Mouse (Mus musculus) hindbrain, postnatal 0 days (tissue): Measurements from ENCODE around the gene Stx17. TPM values are rescaled to one million over a fixed set of nuclear protein-coding genes. Genes with fewer than 3 reads are reported as not detected.
A peak's percentile ranks its signal among the peaks of the same experiment; 100 is the strongest.

Experiments
- ATAC-seq: fragments of 200-750 bp; cut with Nextera tagmentation; 2 replicates; pipeline ENCODE4 v1.8.0; 2017; ENCODE audit warnings: mild to moderate bottlenecking, moderate TSS enrichment, moderate library complexity
- DNase-seq: peaks from one replicate; pipeline ENCODE4 v3.0.0-alpha.2; 2015; ENCODE audit warnings: low spot score
- H3K27ac ChIP-seq: fragments of 300-500 bp; sonication (generic); 2 replicates; pipeline ENCODE4 v1.5.1; 2014; ENCODE audit warnings: mild to moderate bottlenecking
- H3K27me3 ChIP-seq: fragments of 300-500 bp; sonication (generic); 2 replicates; pipeline ENCODE4 v1.6.1; 2014; ENCODE audit warnings: low read length, mixed read lengths; ENCODE audit not compliant: insufficient read depth
- H3K36me3 ChIP-seq: fragments of 300-500 bp; sonication (generic); 2 replicates; pipeline ENCODE4 v1.6.1; 2014; ENCODE audit warnings: low read length, mixed read lengths; ENCODE audit not compliant: insufficient read depth
- H3K4me1 ChIP-seq: fragments of 300-500 bp; sonication (generic); 2 replicates; pipeline ENCODE4 v1.6.1; 2014; ENCODE audit warnings: antibody characterized with exemption, low read length, mixed read lengths; ENCODE audit not compliant: insufficient read depth
- H3K4me2 ChIP-seq: fragments of 300-500 bp; sonication (generic); 2 replicates; pipeline ENCODE4 v1.6.1; 2014; ENCODE audit warnings: low read depth, mild to moderate bottlenecking, low read length, moderate library complexity, mixed read lengths
- H3K4me3 ChIP-seq: fragments of 300-500 bp; sonication (generic); 2 replicates; pipeline ENCODE4 v1.5.1; 2014; ENCODE audit warnings: low read length
- H3K9ac ChIP-seq: fragments of 300-500 bp; sonication (generic); replicated peaks from 2 replicates; pipeline ENCODE4 v1.6.1; 2014; ENCODE audit warnings: mild to moderate bottlenecking, low read length, moderate library complexity, mixed read lengths
- H3K9me3 ChIP-seq: fragments of 300-500 bp; sonication (generic); 2 replicates; pipeline ENCODE4 v1.6.1; 2016; ENCODE audit warnings: low read length, mixed read lengths
- CTCF ChIP-seq: IDR thresholded peaks from 2 replicates; pipeline ENCODE4 v1.5.1; 2016; ENCODE audit warnings: antibody characterized with exemption, control low read depth, low read depth
- WGBS: fragments of 180-500 bp; shearing (Covaris S2); extraction: QIAGEN DNeasy Blood & Tissue Kit; methylation state at CpG from one replicate; pipeline ENCODE4 v1.1.7; 2014; 5-methylcytosine and 5-hydroxymethylcytosine counted together
- polyA plus RNA-seq: library from polyadenylated mRNA; unstranded; fragments of >200 nt; fragmentation: Nextera tagmentation; extraction: Ambion mirVana; gene quantifications from 2 replicates; pipeline ENCODE4 v1.2.1, GENCODE M21; 2015
- total RNA-seq: library from RNA; depleted of rRNA; stranded (reverse); fragments of >200 nt; gene quantifications from 2 replicates; pipeline ENCODE4 v1.2.3, GENCODE M21; 2014

The Stx17 gene
- total and polyA plus RNA-seq, 2 experiments from 2014 or later: 15.6 to 25.4 TPM

DNA sequence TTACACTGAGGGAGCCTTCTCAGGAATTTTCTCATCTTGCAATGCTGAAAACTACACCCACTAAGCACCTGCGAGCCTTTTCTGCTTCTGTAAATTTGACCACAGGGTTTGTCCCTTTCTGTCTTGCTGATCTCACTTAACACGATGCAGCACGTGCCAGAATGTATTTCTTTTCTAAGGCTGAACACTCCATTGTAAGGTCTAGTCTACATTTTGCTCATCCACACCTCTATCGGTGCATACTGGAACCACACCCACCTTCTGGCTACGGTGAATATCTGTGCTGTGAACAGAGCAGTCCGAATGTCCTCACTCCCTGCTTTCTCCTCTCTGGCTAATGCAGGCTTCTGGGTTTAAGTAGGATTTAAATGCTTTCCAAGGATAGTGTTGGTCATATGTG lies 37.2 kb upstream of the Stx17 start:
- no peaks in the 10 kb centered on the region for H3K27me3 ChIP-seq
- H3K9me3 ChIP-seq: no peaks in the 10 kb centered on the region
- no peak for DNase-seq
- no peak; the same call in 1 of the 2 replicates for TF ChIP-seq CTCF
- no peak overlapping the region for H3K4me2 ChIP-seq
- H3K27ac ChIP-seq: no peak overlapping the region
- H3K4me3 ChIP-seq: no peak overlapping the region
- H3K9ac ChIP-seq: no peak overlapping the region
- 82% methylated on average over 6 of the region's 6 CpGs for WGBS
- H3K36me3 ChIP-seq: no peaks in the 10 kb centered on the region
- H3K4me1 ChIP-seq: no peaks in the 10 kb centered on the region
- no peak for ATAC-seq

DNA sequence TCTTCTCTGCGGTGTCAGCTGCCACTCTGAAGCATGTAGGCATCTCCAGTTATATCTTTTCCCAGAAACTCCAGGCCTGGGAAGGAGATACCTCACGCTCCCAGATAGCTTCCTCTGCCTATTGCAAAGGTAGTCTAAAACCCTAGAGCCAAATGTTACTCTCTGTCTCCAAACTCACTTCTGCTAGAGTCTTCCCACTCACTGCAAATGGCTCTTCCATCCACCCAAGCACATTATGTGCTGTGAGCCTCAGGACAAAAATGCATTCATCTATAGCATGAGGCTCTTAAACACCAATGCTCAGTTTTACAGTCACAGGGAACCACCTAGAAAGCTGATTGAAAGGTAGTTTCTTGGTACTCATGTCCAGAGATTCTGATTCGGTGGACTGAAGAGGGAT lies 31.5 kb upstream of the Stx17 start:
- Histone ChIP-seq H3K9me3 (no peaks in the 10 kb centered on the region), H3K27me3 (no peaks in the 10 kb centered on the region), H3K36me3 (no peaks in the 10 kb centered on the region), H3K4me3 (no peak overlapping the region), H3K4me1 (no peaks in the 10 kb centered on the region), H3K9ac (no peak overlapping the region), H3K27ac (no peak overlapping the region), H3K4me2 (no peak overlapping the region)
- ATAC-seq: no peak
- WGBS: 73% methylated on average over 3 of the region's 3 CpGs
- DNase-seq: no peak
- TF ChIP-seq CTCF: no peak

DNA sequence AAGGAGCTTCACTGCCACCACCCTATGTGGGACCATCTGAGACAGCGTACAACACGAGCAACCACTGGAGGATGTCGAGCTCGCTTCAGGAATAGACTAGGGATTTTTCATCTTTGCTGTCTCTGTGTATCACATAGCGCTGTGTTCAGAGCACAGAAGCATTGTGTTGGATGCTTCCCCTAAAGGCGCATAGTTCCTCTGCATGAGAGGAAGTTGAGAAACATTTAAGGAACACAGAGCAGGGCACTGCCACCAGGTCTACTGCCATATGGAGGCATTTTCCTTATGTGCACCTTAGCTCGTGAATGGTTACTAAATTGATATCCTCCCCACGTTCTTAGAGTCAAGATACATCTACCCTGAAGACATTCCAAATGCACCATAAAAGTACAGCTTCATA lies 24.5 kb upstream of the Stx17 start:
- no peak for ATAC-seq
- Histone ChIP-seq H3K9ac (no peak overlapping the region), H3K4me3 (no peak overlapping the region), H3K27me3 (no peaks in the 10 kb centered on the region), H3K9me3 (no peaks in the 10 kb centered on the region), H3K36me3 (no peaks in the 10 kb centered on the region), H3K27ac (no peak overlapping the region), H3K4me2 (no peak overlapping the region), H3K4me1 (no peaks in the 10 kb centered on the region)
- TF ChIP-seq CTCF: no peak
- DNase-seq: no peak
- WGBS: 86% methylated on average over 8 of the region's 8 CpGs

DNA sequence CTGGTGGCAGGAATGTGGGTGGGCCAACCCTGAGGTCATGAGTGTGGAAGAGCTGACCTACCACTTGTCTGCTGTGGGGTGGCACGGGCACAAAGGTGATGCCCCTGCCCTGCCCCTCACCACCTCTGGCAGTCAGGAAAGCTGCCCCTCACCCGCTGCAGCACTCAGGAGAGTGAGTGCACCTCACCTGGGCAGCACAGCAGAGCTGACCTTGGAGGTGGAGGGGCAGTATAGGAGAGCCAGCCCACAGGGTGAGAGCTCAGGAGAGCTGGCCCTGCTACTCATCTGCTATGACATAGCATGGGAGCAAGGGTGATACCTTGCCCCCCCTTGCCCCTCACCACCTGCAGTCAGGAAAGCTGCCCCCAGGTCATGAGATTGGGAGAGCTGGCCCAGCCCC lies 22.7 kb upstream of the Stx17 start:
- H3K4me3 ChIP-seq: no peak overlapping the region
- WGBS: 91% methylated on average over 2 of the region's 2 CpGs
- no peak overlapping the region for H3K4me2 ChIP-seq
- ATAC-seq (no peak), DNase-seq (no peak)
- H3K9me3 ChIP-seq: no peaks in the 10 kb centered on the region
- H3K9ac ChIP-seq: no peak overlapping the region
- H3K4me1 ChIP-seq: no peaks in the 10 kb centered on the region
- no peak for TF ChIP-seq CTCF
- H3K27ac ChIP-seq: no peak overlapping the region
- H3K36me3 ChIP-seq: no peaks in the 10 kb centered on the region
- no peaks in the 10 kb centered on the region for H3K27me3 ChIP-seq

DNA sequence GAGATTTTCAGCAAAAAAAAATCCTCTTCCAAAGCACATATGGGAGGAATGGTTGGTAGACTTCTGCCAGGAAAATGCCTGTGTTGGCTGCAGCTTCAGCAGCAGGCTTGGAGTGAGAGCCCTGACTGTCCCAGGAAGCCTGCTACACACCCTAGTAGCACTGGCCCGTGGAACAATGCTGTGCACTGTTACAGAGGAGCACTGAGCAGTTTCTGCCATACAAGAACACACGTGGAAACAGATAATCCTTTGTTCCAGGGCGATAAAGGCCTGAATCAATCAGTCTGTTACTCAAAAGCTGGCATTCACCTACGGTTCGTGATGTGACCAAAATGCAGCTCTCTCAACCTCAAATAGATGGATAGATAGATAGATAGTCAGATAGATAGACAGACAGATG lies 19.3 kb upstream of the Stx17 start:
- Histone ChIP-seq H3K9me3 (no peaks in the 10 kb centered on the region), H3K4me2 (no peak overlapping the region), H3K36me3 (no peaks in the 10 kb centered on the region), H3K4me1 (no peaks in the 10 kb centered on the region), H3K27me3 (no peaks in the 10 kb centered on the region), H3K27ac (no peak overlapping the region), H3K4me3 (no peak overlapping the region), H3K9ac (no peak overlapping the region)
- WGBS: 66% methylated on average over 5 of the region's 5 CpGs
- DNase-seq (peak; percentile 9), ATAC-seq (no peak)
- TF ChIP-seq CTCF: no peak

DNA sequence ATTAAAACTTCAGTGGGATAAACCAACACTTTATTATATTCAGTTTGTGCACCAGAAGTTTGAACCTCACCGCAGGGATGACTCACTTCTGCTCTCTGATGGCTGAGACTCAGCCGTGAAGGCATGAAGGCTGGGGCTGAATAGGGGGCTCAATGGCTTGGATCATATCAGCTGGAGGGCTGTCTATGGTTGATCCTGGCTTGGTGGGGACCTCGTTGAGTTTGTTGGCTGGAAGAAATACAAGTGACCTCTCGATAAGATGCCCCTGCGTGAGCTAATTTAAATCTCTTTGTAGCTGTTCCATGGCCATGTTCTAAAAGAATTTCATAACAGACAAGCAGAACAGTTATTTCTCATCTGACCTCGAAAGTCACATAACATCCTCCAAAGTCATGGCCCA lies 17.6 kb upstream of the Stx17 start:
- Histone ChIP-seq H3K27ac (no peak overlapping the region), H3K9ac (no peak overlapping the region), H3K27me3 (no peaks in the 10 kb centered on the region), H3K4me3 (no peak overlapping the region), H3K36me3 (no peaks in the 10 kb centered on the region), H3K4me2 (no peak overlapping the region), H3K4me1 (no peaks in the 10 kb centered on the region), H3K9me3 (no peaks in the 10 kb centered on the region)
- WGBS: 87% methylated on average over 6 of the region's 6 CpGs
- ATAC-seq (no peak), DNase-seq (no peak)
- TF ChIP-seq CTCF: no peak

DNA sequence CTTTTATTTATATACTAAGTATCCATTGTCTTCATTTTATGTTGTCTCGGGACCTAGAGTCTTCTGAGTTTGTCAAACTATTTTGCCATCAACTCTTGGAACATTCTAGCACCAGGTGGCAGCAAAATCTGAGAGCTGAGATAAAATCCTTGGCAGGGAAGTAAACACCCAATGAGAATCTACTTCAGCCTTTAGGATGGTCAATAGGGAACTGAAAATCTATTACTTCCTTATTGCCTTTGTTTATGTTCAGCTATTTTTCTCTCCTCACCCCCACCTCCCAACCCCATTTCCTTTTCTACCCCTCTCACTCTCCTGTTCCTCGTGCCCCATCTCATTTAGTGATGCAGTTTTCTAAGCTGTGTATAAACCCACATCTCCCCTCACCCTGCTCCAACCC lies 16.1 kb upstream of the Stx17 start:
- ATAC-seq: no peak
- Histone ChIP-seq H3K27ac (no peak overlapping the region), H3K9me3 (no peaks in the 10 kb centered on the region), H3K36me3 (no peaks in the 10 kb centered on the region), H3K4me3 (no peak overlapping the region), H3K4me2 (no peak overlapping the region), H3K27me3 (no peaks in the 10 kb centered on the region), H3K9ac (no peak overlapping the region), H3K4me1 (no peaks in the 10 kb centered on the region)
- TF ChIP-seq CTCF: no peak; the same call in 1 of the 2 replicates
- 84% methylated on average over 2 of the region's 2 CpGs for WGBS
- DNase-seq: no peak
